Mouse (Mus musculus): ENCODE results near the gene Scgb2b20.
"Not testable (repeated sequence)": the region's sequence is repeated elsewhere in the genome, so short reads cannot be mapped to it uniquely, and the experiment has no call there.

The Scgb2b20 gene

GRCm38 (mm10) chr7:33366222-33366621 lies at the start of gene Scgb2b20:
Scgb2b20 (minus strand) TSS chr7:33366322.
- not testable (repeated sequence) for DNase-seq

DNA sequence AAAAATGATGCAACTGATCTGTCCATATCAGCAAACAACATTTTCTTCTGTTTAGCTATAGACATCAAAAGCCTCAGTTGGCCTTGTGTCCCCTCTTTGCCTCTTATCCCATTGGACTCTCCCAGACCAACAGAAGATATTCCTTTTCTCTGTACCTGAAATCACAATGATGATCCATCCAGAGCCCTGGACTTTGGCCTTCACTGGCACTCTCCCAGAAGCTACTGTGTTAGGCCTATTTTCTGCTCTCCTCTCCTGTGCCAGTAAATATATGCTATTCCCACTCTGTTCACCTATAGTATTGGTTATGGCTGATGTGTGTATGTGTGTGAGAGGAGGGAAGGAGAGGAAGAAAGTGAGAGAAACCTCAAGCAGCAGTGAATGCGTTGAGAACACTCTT lies 43.6 kb upstream of the Scgb2b20 start:
- DNase-seq, result not testable (repeated sequence)

GRCm38 (mm10) chr7:33401650-33402049 lies 35.5 kb upstream of the Scgb2b20 start:
- no peak for DNase-seq

GRCm38 (mm10) chr7:33399749-33400148 lies 33.6 kb upstream of the Scgb2b20 start:
- DNase-seq, result not testable (repeated sequence)

DNA sequence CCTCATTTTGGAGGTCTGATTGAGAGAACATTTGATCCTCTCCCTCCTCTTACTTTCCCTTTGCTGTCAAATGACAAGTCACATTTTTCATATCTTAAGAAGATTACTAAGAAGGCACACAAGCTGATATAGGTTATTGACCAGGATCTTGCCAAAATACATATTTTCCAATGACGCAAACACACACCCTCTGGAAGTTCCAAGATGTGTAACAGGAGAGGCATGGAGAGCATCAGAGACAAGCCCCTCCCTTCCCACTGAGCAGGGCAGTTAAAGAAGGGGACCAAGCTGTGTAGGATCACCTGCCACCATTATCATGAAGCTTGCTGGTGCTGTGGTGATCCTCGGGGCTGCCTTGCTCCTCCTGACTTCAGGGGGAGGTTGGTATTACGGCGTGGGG lies 6.8 kb upstream of the Scgb2b20 start, which contains the start of gene Scgb1b20:
Scgb1b20 (plus strand) TSS at position 301 of the 400 bp plus-strand sequence.
- not testable (repeated sequence) for DNase-seq
